Mouse (Mus musculus) heart, embryonic 16.5 days (tissue): ENCODE data around the gene Wdr48. TPM values are rescaled to one million over a fixed set of nuclear protein-coding genes. Genes with fewer than 3 reads are reported as not detected.

Experiments
- ATAC-seq: fragments of 200-750 bp; cut with Nextera tagmentation; replicated peaks from 2 replicates; pipeline ENCODE4 v1.8.0; 2017; ENCODE audit warnings: moderate number of reproducible peaks; ENCODE audit not compliant: insufficient read depth, low FRiP score; ENCODE audit errors: extremely low read depth
- H3K27ac ChIP-seq: fragments of 300-500 bp; sonication (generic); 2 replicates; pipeline ENCODE4 v1.5.1; 2014; ENCODE audit warnings: mild to moderate bottlenecking, low read length, control low read depth, moderate library complexity
- H3K27me3 ChIP-seq: fragments of 300-500 bp; sonication (generic); 2 replicates; pipeline ENCODE4 v1.6.1; 2014; ENCODE audit warnings: low read length, mixed read lengths; ENCODE audit not compliant: control insufficient read depth, insufficient read depth
- H3K36me3 ChIP-seq: fragments of 300-500 bp; sonication (generic); 2 replicates; pipeline ENCODE4 v1.6.1; 2014; ENCODE audit not compliant: control insufficient read depth, insufficient read depth
- H3K4me1 ChIP-seq: fragments of 300-500 bp; sonication (generic); 2 replicates; pipeline ENCODE4 v1.6.1; 2014; ENCODE audit warnings: low read length, mixed read lengths; ENCODE audit not compliant: control insufficient read depth, insufficient read depth
- H3K4me2 ChIP-seq: fragments of 300-500 bp; sonication (generic); 2 replicates; pipeline ENCODE4 v1.6.1; 2014; ENCODE audit warnings: low read depth, mild to moderate bottlenecking, control low read depth, low read length
- H3K4me3 ChIP-seq: fragments of 300-500 bp; sonication (generic); 2 replicates; pipeline ENCODE4 v1.5.1; 2014; ENCODE audit warnings: mild to moderate bottlenecking, control low read depth, low read length
- H3K9ac ChIP-seq: fragments of 300-500 bp; sonication (generic); 2 replicates; pipeline ENCODE4 v1.6.1; 2014; ENCODE audit warnings: low read length, control low read depth
- H3K9me3 ChIP-seq: fragments of 300-500 bp; sonication (generic); replicated peaks from 2 replicates; pipeline ENCODE4 v1.6.1; 2016; ENCODE audit warnings: low read length; ENCODE audit not compliant: control insufficient read depth
- WGBS: fragments of 180-500 bp; shearing (Covaris S2); extraction: QIAGEN DNeasy Blood & Tissue Kit; methylation state at CpG from one replicate; pipeline ENCODE4 v1.1.7; 2014; 5-methylcytosine and 5-hydroxymethylcytosine counted together
- polyA plus RNA-seq: library from polyadenylated mRNA; unstranded; fragments of >200 nt; fragmentation: Nextera tagmentation; extraction: Ambion mirVana; gene quantifications from 2 replicates; pipeline ENCODE4 v1.2.1, GENCODE M21; 2015

Wdr48 gene
- polyA plus RNA-seq, 1 experiment from 2014 or later, result 36.1 TPM

GRCm38 (mm10) chr9:119970763-119971656, 76.3 kb downstream of the Wdr48 start:
- H3K9ac ChIP-seq, result peak overlapping the region; percentile 51
- peak overlapping the region; percentile 61 for H3K27ac ChIP-seq
- H3K4me3 ChIP-seq, result no peak overlapping the region
- H3K27me3 ChIP-seq, result no peaks in the 10 kb centered on the region
- H3K9me3 ChIP-seq, result no peaks in the 10 kb centered on the region
- peaks cover 27% of the 10 kb centered on the region for H3K36me3 ChIP-seq
- H3K4me1 ChIP-seq, result peaks cover 20% of the 10 kb centered on the region
- ATAC-seq, result no peak; the same call in 1 of the 2 replicates
- no peak overlapping the region for H3K4me2 ChIP-seq
- WGBS, result 75% methylated on average over 7 of the region's 7 CpGs

GRCm38 (mm10) chr9:119972166-119972565, 77.5 kb downstream of the Wdr48 start:
- H3K4me1 ChIP-seq, result peaks cover 30% of the 10 kb centered on the region
- no peak for ATAC-seq
- H3K27me3 ChIP-seq, result no peaks in the 10 kb centered on the region
- no peaks in the 10 kb centered on the region for H3K9me3 ChIP-seq
- WGBS, result 91% methylated on average over 10 of the region's 10 CpGs
- no peak overlapping the region for H3K4me2 ChIP-seq
- H3K4me3 ChIP-seq, result no peak overlapping the region
- peaks cover 27% of the 10 kb centered on the region for H3K36me3 ChIP-seq
- no peak overlapping the region for H3K9ac ChIP-seq
- H3K27ac ChIP-seq, result no peak overlapping the region

GRCm38 (mm10) chr9:119972582-119972981, 77.9 kb downstream of the Wdr48 start:
- H3K9me3 ChIP-seq, result no peaks in the 10 kb centered on the region
- H3K27ac ChIP-seq, result no peak overlapping the region
- H3K4me3 ChIP-seq, result no peak overlapping the region
- H3K4me2 ChIP-seq, result no peak overlapping the region
- H3K36me3 ChIP-seq, result peaks cover 27% of the 10 kb centered on the region
- H3K4me1 ChIP-seq, result peaks cover 34% of the 10 kb centered on the region
- WGBS, result 83% methylated on average over 12 of the region's 12 CpGs
- ATAC-seq, result no peak
- H3K27me3 ChIP-seq, result no peaks in the 10 kb centered on the region
- H3K9ac ChIP-seq, result no peak overlapping the region

GRCm38 (mm10) chr9:119973281-119973680, 78.6 kb downstream of the Wdr48 start:
- H3K4me3 ChIP-seq, result no peak overlapping the region
- H3K9ac ChIP-seq, result no peak overlapping the region
- H3K9me3 ChIP-seq, result no peaks in the 10 kb centered on the region
- peaks cover 27% of the 10 kb centered on the region for H3K36me3 ChIP-seq
- H3K4me2 ChIP-seq, result no peak overlapping the region
- ATAC-seq, result no peak
- 87% methylated on average over 23 of the region's 23 CpGs for WGBS
- H3K27ac ChIP-seq, result no peak overlapping the region
- no peaks in the 10 kb centered on the region for H3K27me3 ChIP-seq
- peaks cover 41% of the 10 kb centered on the region for H3K4me1 ChIP-seq

- H3K4me2 ChIP-seq, result no peak overlapping the region
- no peak overlapping the region for H3K4me3 ChIP-seq
- peaks cover 47% of the 10 kb centered on the region for H3K4me1 ChIP-seq
- H3K9me3 ChIP-seq, result no peaks in the 10 kb centered on the region
- H3K27ac ChIP-seq, result no peak overlapping the region
- no peak overlapping the region for H3K9ac ChIP-seq
- no peak for ATAC-seq
- peaks cover 27% of the 10 kb centered on the region for H3K36me3 ChIP-seq
- no peaks in the 10 kb centered on the region for H3K27me3 ChIP-seq
- 92% methylated on average over 27 of the region's 27 CpGs for WGBS
These were observed 79.3 kb downstream of the Wdr48 start for GRCm38 (mm10) chr9:119973869-119974520.

- Histone ChIP-seq H3K9ac (no peak overlapping the region), H3K4me1 (peaks cover 49% of the 10 kb centered on the region), H3K9me3 (no peaks in the 10 kb centered on the region), H3K27ac (no peak overlapping the region), H3K36me3 (peaks cover 27% of the 10 kb centered on the region), H3K27me3 (no peaks in the 10 kb centered on the region), H3K4me2 (no peak overlapping the region), H3K4me3 (no peak overlapping the region)
- 76% methylated on average over 5 of the region's 5 CpGs for WGBS
- no peak for ATAC-seq
These were observed 79.9 kb downstream of the Wdr48 start for GRCm38 (mm10) chr9:119974609-119975008.

- no peaks in the 10 kb centered on the region for H3K9me3 ChIP-seq
- H3K4me1 ChIP-seq, result peaks cover 49% of the 10 kb centered on the region
- no peak overlapping the region for H3K9ac ChIP-seq
- H3K36me3 ChIP-seq, result peaks cover 27% of the 10 kb centered on the region
- no peak overlapping the region for H3K4me2 ChIP-seq
- H3K4me3 ChIP-seq, result no peak overlapping the region
- WGBS, result 92% methylated on average over 4 of the region's 4 CpGs
- H3K27me3 ChIP-seq, result no peaks in the 10 kb centered on the region
- H3K27ac ChIP-seq, result no peak overlapping the region
- no peak for ATAC-seq
These were observed 80.6 kb downstream of the Wdr48 start for GRCm38 (mm10) chr9:119975286-119975685.
